Mouse (Mus musculus) limb, embryonic 12.5 days (tissue): ENCODE data around the gene Spred3. TPM values are rescaled to one million over a fixed set of nuclear protein-coding genes. Genes with fewer than 3 reads are reported as not detected.

Experiments
- ATAC-seq: fragments of 200-750 bp; cut with Nextera tagmentation; 2 replicates; pipeline ENCODE4 v1.8.0; 2017; ENCODE audit warnings: low read depth, moderate TSS enrichment; ENCODE audit not compliant: insufficient number of reproducible peaks, insufficient read depth, low FRiP score, low TSS enrichment
- H3K27ac ChIP-seq: fragments of 300-500 bp; sonication (generic); 2 replicates; pipeline ENCODE4 v1.5.1; 2016; ENCODE audit warnings: mild to moderate bottlenecking, moderate library complexity
- H3K27me3 ChIP-seq: fragments of 300-500 bp; sonication (generic); 2 replicates; pipeline ENCODE4 v1.6.1; 2016; ENCODE audit warnings: mild to moderate bottlenecking, moderate library complexity
- H3K36me3 ChIP-seq: fragments of 300-500 bp; sonication (generic); 2 replicates; pipeline ENCODE4 v1.6.1; 2016; ENCODE audit warnings: mild to moderate bottlenecking, moderate library complexity
- H3K4me1 ChIP-seq: fragments of 300-500 bp; sonication (generic); replicated peaks from 2 replicates; pipeline ENCODE4 v1.6.1; 2016
- H3K4me2 ChIP-seq: fragments of 300-500 bp; sonication (generic); 2 replicates; pipeline ENCODE4 v1.6.1; 2016; ENCODE audit warnings: mild to moderate bottlenecking, moderate library complexity
- H3K4me3 ChIP-seq: fragments of 300-500 bp; sonication (generic); replicated peaks from 2 replicates; pipeline ENCODE4 v1.5.1; 2016; ENCODE audit warnings: mild to moderate bottlenecking
- H3K9ac ChIP-seq: fragments of 300-500 bp; sonication (generic); replicated peaks from 2 replicates; pipeline ENCODE4 v1.6.1; 2016; ENCODE audit warnings: mild to moderate bottlenecking, moderate library complexity
- H3K9me3 ChIP-seq: fragments of 300-500 bp; sonication (generic); 2 replicates; pipeline ENCODE4 v1.6.1; 2016; ENCODE audit warnings: mild to moderate bottlenecking, moderate library complexity
- WGBS: fragments of 180-500 bp; shearing (Covaris S2); methylation state at CpG from one replicate; pipeline ENCODE4 v1.1.7; 2016; 5-methylcytosine and 5-hydroxymethylcytosine counted together
- polyA plus RNA-seq: library from polyadenylated mRNA; unstranded; fragments of >200 nt; fragmentation: Nextera tagmentation; extraction: Ambion mirVana; gene quantifications from 2 replicates; pipeline ENCODE4 v1.2.1, GENCODE M21; 2016

Spred3 gene
- polyA plus RNA-seq, 1 experiment from 2014 or later, result 5.0 TPM

DNA sequence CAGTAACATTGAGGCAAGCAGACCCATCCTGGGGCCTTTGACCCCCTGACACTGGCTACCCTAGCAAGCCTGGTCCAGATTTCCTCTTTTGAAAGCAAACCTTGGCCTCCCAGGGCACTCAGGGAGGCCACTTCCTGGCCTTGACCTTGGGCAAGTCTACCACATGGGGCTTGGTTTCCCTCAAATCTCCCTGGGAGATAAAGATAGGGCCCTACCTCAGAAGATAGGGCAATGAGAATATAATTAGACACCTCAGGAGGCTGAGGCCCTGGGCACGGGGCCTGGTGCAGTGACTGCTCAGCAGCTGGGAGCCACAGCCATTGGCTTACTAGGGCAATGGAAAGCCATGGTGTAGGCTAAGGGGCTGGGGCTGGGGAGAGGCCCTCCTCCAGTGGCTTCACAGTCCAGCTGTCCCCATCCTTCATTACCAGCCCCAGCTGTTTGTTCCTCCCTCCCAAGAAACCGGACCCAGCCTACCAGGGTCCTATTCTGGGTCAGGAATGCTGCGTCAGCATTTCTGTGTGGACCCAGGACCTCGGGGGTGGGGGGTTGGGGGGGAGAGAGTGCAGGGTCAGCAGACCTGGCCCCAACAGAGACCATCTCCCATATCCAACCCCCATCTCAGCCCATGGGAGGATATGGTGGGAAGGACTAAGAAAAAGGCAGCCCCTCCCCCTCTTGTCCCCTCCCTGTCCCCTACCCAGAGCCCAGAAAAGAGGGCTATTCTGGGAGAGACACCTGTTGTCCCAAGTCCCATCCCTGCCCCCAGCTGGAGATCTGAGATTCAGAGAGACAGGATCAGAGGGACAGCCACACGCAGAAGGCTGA lies 46.5 kb downstream of the Spred3 start:
- WGBS, result 54% methylated on average over 5 of the region's 5 CpGs
- 0 out of 2 replicates have a peak, but pooled peaks cover 3% of the 10 kb centered on the region for H3K27me3 ChIP-seq
- peaks cover 15% of the 10 kb centered on the region; the same call in 1 of the 2 replicates for H3K4me1 ChIP-seq
- ATAC-seq, result peak; percentile 72
- peak overlapping the region; percentile 71; the same call in 1 of the 2 replicates for H3K9ac ChIP-seq
- no peak overlapping the region for H3K27ac ChIP-seq
- H3K4me3 ChIP-seq, result peak overlapping the region; percentile 51
- no peaks in the 10 kb centered on the region for H3K36me3 ChIP-seq
- H3K9me3 ChIP-seq, result no peaks in the 10 kb centered on the region
- H3K4me2 ChIP-seq, result peak overlapping the region; percentile 83

DNA sequence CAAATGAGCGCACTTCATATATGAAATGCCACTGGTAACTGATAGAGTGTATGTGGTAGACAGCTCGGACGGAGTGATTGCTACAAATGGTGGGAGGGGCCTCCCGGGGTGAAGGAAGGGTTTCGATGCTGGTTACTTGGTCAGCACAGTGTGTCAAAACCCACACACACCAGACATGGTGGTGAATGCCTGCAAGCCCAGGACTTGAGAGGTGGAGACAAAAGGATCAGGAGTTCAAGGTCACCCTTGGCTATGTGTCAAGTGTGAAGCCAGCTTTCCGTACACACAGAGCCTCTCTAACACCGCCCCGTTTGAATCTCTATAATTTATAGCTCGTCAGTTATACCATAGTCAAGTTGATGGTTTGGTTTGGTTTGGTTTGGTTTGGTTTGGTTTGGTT lies 47.4 kb downstream of the Spred3 start:
- no peak overlapping the region for H3K9ac ChIP-seq
- WGBS, result 89% methylated on average over 9 of the region's 9 CpGs
- H3K4me2 ChIP-seq, result no peak overlapping the region
- H3K4me3 ChIP-seq, result no peak overlapping the region
- H3K27ac ChIP-seq, result no peak overlapping the region
- H3K27me3 ChIP-seq, result 0 out of 2 replicates have a peak, but pooled peaks cover 3% of the 10 kb centered on the region
- H3K9me3 ChIP-seq, result no peaks in the 10 kb centered on the region
- no peak for ATAC-seq
- peaks cover 15% of the 10 kb centered on the region; the same call in 1 of the 2 replicates for H3K4me1 ChIP-seq
- no peaks in the 10 kb centered on the region for H3K36me3 ChIP-seq

DNA sequence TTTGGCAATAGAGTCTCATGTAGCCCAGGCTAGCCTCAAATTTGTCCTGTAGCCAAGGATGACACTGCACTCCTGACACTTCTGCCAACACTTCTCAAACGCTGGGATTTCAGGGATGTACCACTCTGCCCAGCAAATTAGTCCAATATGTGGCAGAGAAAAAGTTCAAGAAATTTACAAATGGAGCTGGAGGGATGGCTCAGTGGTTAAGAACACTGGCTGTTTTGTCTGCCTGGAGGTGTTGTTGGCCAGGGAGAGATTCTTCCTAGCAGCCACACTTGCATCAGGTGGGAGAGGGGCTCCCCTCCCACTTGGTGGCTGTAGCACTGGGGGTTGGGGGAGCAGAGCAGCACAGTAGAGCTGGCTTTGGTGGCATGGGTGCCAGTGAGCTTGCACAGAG lies 50.7 kb downstream of the Spred3 start:
- H3K27me3 ChIP-seq, result no peaks in the 10 kb centered on the region
- H3K4me3 ChIP-seq, result no peak overlapping the region
- H3K4me2 ChIP-seq, result no peak overlapping the region
- peaks cover 8% of the 10 kb centered on the region; the same call in 1 of the 2 replicates for H3K4me1 ChIP-seq
- no peaks in the 10 kb centered on the region for H3K9me3 ChIP-seq
- no peak for ATAC-seq
- no peak overlapping the region for H3K9ac ChIP-seq
- 43% methylated on average over 1 of the region's 1 CpGs for whole genome bisulfite sequencing
- H3K27ac ChIP-seq, result no peak overlapping the region
- H3K36me3 ChIP-seq, result peaks cover 4% of the 10 kb centered on the region

DNA sequence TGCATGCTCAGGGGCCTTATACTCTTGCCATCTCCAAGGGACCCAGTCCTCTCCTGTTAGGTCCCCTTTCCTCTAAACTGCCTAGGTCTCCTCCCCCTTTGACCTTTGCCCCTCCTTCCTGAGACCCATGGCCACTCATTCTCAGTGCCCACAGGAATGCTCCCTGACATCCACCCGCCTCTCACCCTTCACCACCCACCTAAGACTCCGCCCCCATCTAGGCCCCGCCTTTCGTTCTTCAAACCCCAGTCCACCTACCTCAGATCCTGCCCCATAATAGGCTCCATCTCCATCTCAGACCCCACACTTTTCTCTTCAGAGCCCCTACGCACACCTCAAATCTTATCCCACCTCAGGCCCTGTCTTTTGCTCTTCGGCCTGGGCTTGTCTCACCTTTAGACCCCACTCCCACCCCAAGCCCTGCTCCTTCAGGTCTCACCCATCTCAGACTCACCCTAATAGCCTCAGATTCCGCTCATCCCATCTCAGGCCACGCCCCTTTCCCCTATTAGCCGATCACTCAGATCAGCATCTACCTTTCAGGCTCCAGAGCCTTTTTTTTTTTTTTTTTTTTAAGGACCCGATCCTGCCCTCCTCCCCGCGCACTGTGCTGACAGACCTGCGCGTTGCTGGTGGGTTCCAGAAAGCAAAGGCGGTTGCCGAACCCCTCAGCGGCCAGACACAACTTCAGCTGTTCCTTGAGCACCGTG lies 51.9 kb downstream of the Spred3 start:
- Histone ChIP-seq H3K27me3 (no peaks in the 10 kb centered on the region), H3K4me1 (no peaks in the 10 kb centered on the region), H3K36me3 (peaks cover 4% of the 10 kb centered on the region), H3K27ac (no peak overlapping the region), H3K4me3 (no peak overlapping the region), H3K9ac (no peak overlapping the region), H3K4me2 (no peak overlapping the region), H3K9me3 (no peaks in the 10 kb centered on the region)
- 11% methylated on average over 18 of the region's 18 CpGs for WGBS
- 0 out of 2 replicates have a peak, but pooled peaks have one; percentile 39 for ATAC-seq

DNA sequence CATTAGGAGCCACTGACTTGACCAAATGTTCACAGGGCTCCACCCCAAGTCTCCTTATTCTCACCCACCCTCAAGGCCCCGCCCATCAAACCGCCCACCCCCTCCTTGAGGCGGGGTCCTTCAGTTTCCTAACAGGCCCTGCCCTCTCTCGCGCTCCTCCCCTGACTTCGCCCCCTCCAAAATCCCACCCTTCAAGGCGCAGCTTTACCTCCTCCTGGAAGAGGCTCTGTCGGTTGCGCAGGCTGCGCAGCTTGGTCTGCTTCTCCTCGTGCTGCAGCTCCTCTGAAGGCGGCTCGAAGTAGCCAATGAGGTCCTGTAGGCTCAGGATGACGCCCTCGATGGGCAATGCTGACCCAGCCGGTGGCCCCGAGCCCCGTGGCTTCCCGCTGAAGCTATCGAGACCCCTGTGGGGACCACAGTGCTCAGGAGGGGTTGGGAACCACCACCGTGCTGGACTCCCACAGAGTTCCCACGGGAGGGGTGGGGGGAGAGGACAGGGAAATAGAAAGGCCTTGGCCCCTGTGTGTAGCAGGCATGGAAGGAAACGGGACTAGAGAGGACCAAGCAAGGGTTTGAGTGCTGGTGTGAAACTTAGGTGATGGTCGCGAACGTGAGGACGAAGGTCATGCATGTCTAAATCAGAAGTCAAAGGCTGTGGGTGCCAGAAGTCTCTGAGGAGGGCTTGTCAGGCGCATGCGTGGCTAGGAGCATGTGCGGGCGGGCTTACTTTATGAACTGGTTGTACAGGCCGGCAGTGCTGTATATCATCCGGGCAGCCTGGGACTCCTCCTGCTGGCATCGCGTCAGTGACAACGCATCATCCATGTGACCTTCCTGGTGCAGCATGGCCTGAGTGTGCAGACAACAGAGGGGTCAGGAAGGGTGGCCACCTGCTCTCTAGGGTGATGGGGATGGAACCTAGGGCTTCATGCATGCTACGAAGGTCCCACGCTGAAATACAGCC lies 60.9 kb downstream of the Spred3 start:
- H3K9ac ChIP-seq, result peak overlapping the region; percentile 54; the same call in 1 of the 2 replicates
- peaks cover 9% of the 10 kb centered on the region for H3K4me1 ChIP-seq
- H3K4me3 ChIP-seq, result peak overlapping the region; percentile 30
- H3K9me3 ChIP-seq, result no peaks in the 10 kb centered on the region
- ATAC-seq, result peak; percentile 84
- peaks cover 2% of the 10 kb centered on the region; the same call in 1 of the 2 replicates for H3K36me3 ChIP-seq
- H3K27ac ChIP-seq, result no peak overlapping the region
- H3K27me3 ChIP-seq, result no peaks in the 10 kb centered on the region; the same call in 1 of the 2 replicates
- 24% methylated on average over 38 of the region's 38 CpGs for WGBS
- peak overlapping the region; percentile 60 for H3K4me2 ChIP-seq

Other genes with a start within 250 kb of the Spred3 start
- 269 and 283 TPM in 2 replicates for gene Actn4, start 208.1 kb downstream of the Spred3 start, polyA plus RNA-seq
- 438 and 440 TPM in 2 replicates for gene Eif3k, start 188.5 kb downstream of the Spred3 start, polyA plus RNA-seq
- 10.9 and 11.9 TPM in 2 replicates for gene Map4k1, start 188.4 kb downstream of the Spred3 start, polyA plus RNA-seq
- gene Ryr1, start 45.2 kb downstream of the Spred3 start, polyA plus RNA-seq, result 5.0 and 5.2 TPM in 2 replicates
- gene Rasgrp4, start 35.6 kb downstream of the Spred3 start, polyA plus RNA-seq, result 0.93 and 1.3 TPM in 2 replicates
- gene Fam98c, start 14.2 kb downstream of the Spred3 start, polyA plus RNA-seq, result 14.2 and 16.4 TPM in 2 replicates
- gene Ggn, start 201 bp downstream of the Spred3 start, polyA plus RNA-seq, result 0.60 and 1.1 TPM in 2 replicates
- gene Psmd8, start 10.3 kb upstream of the Spred3 start, polyA plus RNA-seq, result 292 and 305 TPM in 2 replicates
- 0.56 and 0.69 TPM in 2 replicates for gene Catsperg1, start 43.6 kb upstream of the Spred3 start, polyA plus RNA-seq
- 1.0 and 1.4 TPM in 2 replicates for gene Kcnk6, start 62.1 kb upstream of the Spred3 start, polyA plus RNA-seq
- 104 and 105 TPM in 2 replicates for gene Yif1b, start 67.9 kb upstream of the Spred3 start, polyA plus RNA-seq
- gene 2200002D01Rik, start 78.1 kb upstream of the Spred3 start, polyA plus RNA-seq, result 2.5 and 2.7 TPM in 2 replicates
- gene Spint2, start 111.5 kb upstream of the Spred3 start, polyA plus RNA-seq, result 106 and 107 TPM in 2 replicates
- gene Ppp1r14a, start 118.9 kb upstream of the Spred3 start, polyA plus RNA-seq, result 7.6 and 8.0 TPM in 2 replicates
- gene Dpf1, start 133.5 kb upstream of the Spred3 start, polyA plus RNA-seq, result 22.4 and 23.7 TPM in 2 replicates